19 mouse cellular contexts compared by ENCODE assay signal in the genomic region with DNA sequence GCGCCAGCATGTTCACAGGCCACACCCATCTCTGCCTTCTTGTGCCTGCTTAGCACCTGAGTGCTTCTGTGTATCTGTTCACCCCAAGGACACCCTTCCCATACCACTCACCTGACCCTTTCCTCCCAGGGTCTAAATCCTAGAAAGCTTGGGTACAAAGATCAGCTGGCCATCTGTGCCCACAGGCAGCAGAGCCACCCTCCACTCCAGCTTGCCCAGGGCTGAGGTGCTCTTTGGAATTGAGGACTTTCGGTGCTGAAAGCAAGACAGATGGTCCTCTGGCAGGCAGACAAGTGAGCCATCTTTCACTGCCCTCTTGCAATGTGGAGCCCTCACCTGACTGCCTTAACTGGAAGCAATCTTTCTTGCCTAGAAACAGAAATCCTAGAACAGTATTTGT.
A peak's percentile ranks its signal among the peaks of the same experiment; 100 is the strongest.
DNase-seq lines count a peak whose midpoint lies in the region; ATAC-seq lines count a peak whose summit lies in the region.
"Had no signal": no experiment of that assay in that cellular context is flagged by ENCODE, and none has a peak within 500 bp of the region (broad histone marks: within the 10 kb centered on the region; RNA-seq: fewer than 3 reads in every experiment).

No protein-coding gene starts in this region.

- no peak for ATAC-seq in kidney, embryonic 15.5 days (replicated peaks; ENCODE audit: low FRiP score)
- ATAC-seq: forebrain, embryonic 14.5 days had no signal

- H3K4me1 ChIP-seq in kidney, embryonic 15.5 days = peaks cover 26% of the 10 kb centered on the region

- peaks cover 31% of the 10 kb centered on the region; the same call in 1 of the 2 replicates for H3K27me3 ChIP-seq in kidney, embryonic 15.5 days

- peak; percentile 39 to 47 for DNase-seq in kidney, adult 8-10 months
- DNase-seq in cerebellum, adult 11 months = peak; percentile 79
- DNase-seq in cerebellum, adult 8-10 months = peak; percentile 81
- DNase-seq in kidney, postnatal 14 days = peak; percentile 40
- DNase-seq in frontal cortex, postnatal 36 days (ENCODE audit: low spot score in 2 of 2) = no peak
- DNase-seq in lung, postnatal 14 days = no peak
- DNase-seq: adrenal gland, postnatal 36 days; B cell, adult 2 months; lung, adult 18-20 months; lung, postnatal 36 days; thymus, adult 18-20 months; thymus, postnatal 4 days had no signal

- H3K9me3 ChIP-seq in kidney, embryonic 15.5 days (replicated peaks) = no peaks in the 10 kb centered on the region
- H3K9me3 ChIP-seq: embryonic facial prominence, embryonic 13.5 days; heart, embryonic 10.5 days; hindbrain, embryonic 10.5 days; stomach, embryonic 15.5 days had no signal

- no peak overlapping the region for H3K4me3 ChIP-seq in kidney, embryonic 15.5 days (replicated peaks)
- H3K4me3 ChIP-seq: embryonic facial prominence, embryonic 13.5 days; heart, embryonic 10.5 days; hindbrain, embryonic 10.5 days; stomach, embryonic 15.5 days had no signal

- H3K4me2 ChIP-seq in kidney, embryonic 15.5 days = no peak overlapping the region
- H3K4me2 ChIP-seq: embryonic facial prominence, embryonic 13.5 days; liver, embryonic 11.5 days; stomach, embryonic 15.5 days had no signal

- H3K27ac ChIP-seq in kidney, embryonic 15.5 days = no peak overlapping the region
- H3K27ac ChIP-seq: embryonic facial prominence, embryonic 13.5 days; heart, embryonic 10.5 days; hindbrain, embryonic 10.5 days; stomach, embryonic 15.5 days had no signal

- 57% methylated on average over 2 of the region's 2 CpGs for WGBS in kidney, embryonic 15.5 days

- no peaks in the 10 kb centered on the region for H3K36me3 ChIP-seq in kidney, embryonic 15.5 days
- H3K36me3 ChIP-seq: embryonic facial prominence, embryonic 13.5 days; heart, embryonic 10.5 days; hindbrain, embryonic 10.5 days; stomach, embryonic 15.5 days had no signal

- no peak overlapping the region for H3K9ac ChIP-seq in kidney, embryonic 15.5 days
- H3K9ac ChIP-seq: embryonic facial prominence, embryonic 13.5 days; stomach, embryonic 15.5 days had no signal

Comparison
In these comparisons a context has a peak if more than half of its experiments do, and no peak if none do; other contexts are left out.
1. DNase-seq: peak in kidney, adult 8-10 months (2 of 2), cerebellum, adult 11 months (single experiment), cerebellum, adult 8-10 months (single experiment) and kidney, postnatal 14 days (single experiment); none in frontal cortex, postnatal 36 days (0 of 2) and lung, postnatal 14 days (single experiment).